Mouse (Mus musculus) CH12.LX (cell line): ENCODE results near the gene Nubpl. TPM values are rescaled to one million over a fixed set of nuclear protein-coding genes. Genes with fewer than 3 reads are reported as not detected.

Experiments
- DNase-seq: peaks from one replicate; pipeline ENCODE4 v3.0.0-alpha.2; 2013; ENCODE audit errors: extremely low read depth
- H3K27ac ChIP-seq: 2 replicates; pipeline ENCODE4 v1.5.1; 2012; ENCODE audit warnings: low read depth, mild to moderate bottlenecking, control low read depth, moderate library complexity; ENCODE audit not compliant: insufficient read depth
- H3K27me3 ChIP-seq: replicated peaks from 2 replicates; pipeline ENCODE3; 2012; ENCODE audit warnings: inconsistent platforms
- H3K36me3 ChIP-seq, 2 experiments: replicated peaks in 1 of 2; 2 replicates each; pipeline versions ENCODE3 to v1.6.1; 2012; ENCODE audit warnings: inconsistent platforms in 1 of 2, low read length in 1 of 2, mild to moderate bottlenecking in 1 of 2, mixed read lengths in 1 of 2, moderate library complexity in 1 of 2; ENCODE audit not compliant: control insufficient read depth in 1 of 2, insufficient read depth in 1 of 2
- H3K4me1 ChIP-seq, 2 experiments: 2 replicates each; pipeline ENCODE4 v1.6.1; 2012; ENCODE audit warnings: inconsistent platforms in 1 of 2, moderate library complexity in 1 of 2; ENCODE audit not compliant: insufficient read depth in 2 of 2, control insufficient read depth in 1 of 2
- H3K4me2 ChIP-seq: 2 replicates; pipeline ENCODE4 v1.6.1; 2012; ENCODE audit warnings: low read depth, mild to moderate bottlenecking, control low read depth; ENCODE audit not compliant: poor library complexity, insufficient read depth, severe bottlenecking
- H3K4me3 ChIP-seq, 3 experiments: fragments of 150-350 bp in 1 of 3; sonication (generic) in 1 of 3; replicated peaks in 1 of 3; 2 replicates each; pipeline versions ENCODE3 to v1.5.1; 2011 to 2012; ENCODE audit warnings: low read depth in 2 of 3, low read length in 2 of 3, mild to moderate bottlenecking in 2 of 3, moderate library complexity in 2 of 3, control low read depth in 1 of 3, improper control_type of control experiment in 1 of 3, inconsistent platforms in 1 of 3, mixed read lengths in 1 of 3; ENCODE audit not compliant: poor library complexity in 1 of 3
- H3K79me2 ChIP-seq: replicated peaks from 2 replicates; pipeline ENCODE4 v1.6.1; 2012; ENCODE audit warnings: mild to moderate bottlenecking, moderate library complexity; ENCODE audit not compliant: control insufficient read depth, poor library complexity, insufficient read depth, severe bottlenecking; ENCODE audit errors: extremely low read depth
- H3K9ac ChIP-seq: 2 replicates; pipeline ENCODE4 v1.6.1; 2012; ENCODE audit warnings: low read depth, mild to moderate bottlenecking, control low read depth, moderate library complexity; ENCODE audit not compliant: insufficient read depth
- H3K9me3 ChIP-seq: replicated peaks from 2 replicates; pipeline ENCODE3; 2012; ENCODE audit warnings: low read length, inconsistent platforms, mixed read lengths
- CHD1 ChIP-seq: IDR thresholded peaks from 2 replicates; pipeline ENCODE4 v1.6.1; 2012; ENCODE audit warnings: low read depth, low read length, improper control_type of control experiment, inconsistent platforms
- CTCF ChIP-seq, 2 experiments: IDR thresholded peaks in 1 of 2; conservative IDR thresholded peaks in 1 of 2; 2 replicates each; pipeline ENCODE4 v1.5.1; 2011 to 2012; ENCODE audit warnings: low read depth in 2 of 2, low read length in 2 of 2, improper control_type of control experiment in 1 of 2, inconsistent platforms in 1 of 2, mild to moderate bottlenecking in 1 of 2, moderate library complexity in 1 of 2
- E2F4 ChIP-seq: IDR thresholded peaks from 2 replicates; pipeline ENCODE4 v1.6.1; 2011; ENCODE audit warnings: low read depth, low read length, improper control_type of control experiment; ENCODE audit not compliant: insufficient replicate concordance
- ELF1 ChIP-seq: IDR thresholded peaks from 2 replicates; pipeline ENCODE4 v1.6.1; 2014; ENCODE audit warnings: low read depth, mild to moderate bottlenecking, inconsistent platforms, low read length, improper control_type of control experiment
- ETS1 ChIP-seq: conservative IDR thresholded peaks from 2 replicates; pipeline ENCODE4 v1.6.1; 2012; ENCODE audit warnings: low read depth, mild to moderate bottlenecking, inconsistent platforms, low read length, improper control_type of control experiment, moderate library complexity
- HCFC1 ChIP-seq: IDR thresholded peaks from 2 replicates; pipeline ENCODE4 v1.6.1; 2012; ENCODE audit warnings: low read depth, mild to moderate bottlenecking, inconsistent platforms, low read length, improper control_type of control experiment
- JUND ChIP-seq: conservative IDR thresholded peaks from 2 replicates; pipeline ENCODE4 v1.6.1; 2011; ENCODE audit warnings: low read depth, low read length, improper control_type of control experiment
- KAT2A ChIP-seq: IDR thresholded peaks from 2 replicates; pipeline ENCODE4 v1.6.1; 2012; ENCODE audit warnings: low read length, improper control_type of control experiment, inconsistent platforms; ENCODE audit not compliant: insufficient replicate concordance
- MEF2A ChIP-seq: IDR thresholded peaks from 2 replicates; pipeline ENCODE4 v1.6.1; 2014; ENCODE audit warnings: low read depth, mild to moderate bottlenecking, inconsistent platforms, low read length, improper control_type of control experiment, borderline replicate concordance
- MYC ChIP-seq: IDR thresholded peaks from 2 replicates; pipeline ENCODE4 v1.6.1; 2011; ENCODE audit warnings: low read depth, mild to moderate bottlenecking, improper control_type of control experiment, low read length
- PAX5 ChIP-seq: IDR thresholded peaks from 2 replicates; pipeline ENCODE4 v1.6.1; 2012; ENCODE audit warnings: low read length, inconsistent platforms, mixed read lengths
- POLR2AphosphoS2 ChIP-seq: IDR thresholded peaks from 2 replicates; pipeline ENCODE4 v1.6.1; 2011; ENCODE audit warnings: low read depth, low read length, improper control_type of control experiment
- SMC3 ChIP-seq: IDR thresholded peaks from 2 replicates; pipeline ENCODE4 v1.6.1; 2011; ENCODE audit warnings: low read depth, low read length, improper control_type of control experiment
- TBP ChIP-seq: conservative IDR thresholded peaks from 2 replicates; pipeline ENCODE4 v1.6.1; 2011; ENCODE audit warnings: low read depth, low read length, improper control_type of control experiment
- USF2 ChIP-seq: conservative IDR thresholded peaks from 2 replicates; pipeline ENCODE4 v1.6.1; 2011; ENCODE audit warnings: low read depth, low read length, improper control_type of control experiment
- ZC3H11A ChIP-seq: IDR thresholded peaks from 2 replicates; pipeline ENCODE4 v1.6.1; 2012; ENCODE audit warnings: low read depth, mild to moderate bottlenecking, inconsistent platforms, low read length, improper control_type of control experiment
- ZKSCAN1 ChIP-seq: IDR thresholded peaks from 2 replicates; pipeline ENCODE4 v1.6.1; 2012; ENCODE audit warnings: low read depth, inconsistent platforms, low read length, improper control_type of control experiment, borderline replicate concordance
- ZNF384 ChIP-seq: IDR thresholded peaks from 2 replicates; pipeline ENCODE4 v1.6.1; 2012; ENCODE audit warnings: low read depth, low read length, improper control_type of control experiment, inconsistent platforms
- dilution Hi-C: fragments of 300-500 bp; cut with MboI; formaldehyde crosslinking; loops from 2 replicates; pipeline ENCODE4 v1.14.3; 2020; ENCODE audit warnings: low sequenced_read_pairs; ENCODE audit not compliant: extremely low pct_unique_long_range_greater_than_20kb, extremely low pct_ligation_motif_present
- in situ Hi-C: fragments of 300-500 bp; cut with MboI; formaldehyde crosslinking; loops from 3 replicates; pipeline ENCODE4 v1.14.3; 2019; ENCODE audit warnings: low sequenced_read_pairs, low pct_ligation_motif_present, low pct_unique_long_range_greater_than_20kb, mixed read lengths
- polyA plus RNA-seq: library from polyadenylated mRNA; unstranded; fragments of >175 nt; gene quantifications from 2 replicates; pipeline ENCODE4 v1.2.1, GENCODE M21; 2012; ENCODE audit warnings: low read depth; ENCODE audit not compliant: insufficient read length
- total RNA-seq, 2 experiments: library from RNA; depleted of rRNA; stranded (reverse); fragments of 300-350 nt in 1 of 2; fragments of >200 nt in 1 of 2; gene quantifications; 2 replicates each; pipeline ENCODE4 v1.2.3; 2012 to 2014

Gene Nubpl
- total and polyA plus RNA-seq, 3 experiments, result 9.5 to 11.8 (median 11.1) TPM

GRCm38 (mm10) chr12:52288941-52289567 lies 191.5 kb downstream of the Nubpl start:
- Histone ChIP-seq H3K4me3 (no peak overlapping the region), H3K9me3 (no peaks in the 10 kb centered on the region), H3K36me3 (peaks cover 0 to 8% of the 10 kb centered on the region in 2 experiments), H3K79me2 (no peaks in the 10 kb centered on the region), H3K27me3 (no peaks in the 10 kb centered on the region), H3K9ac (no peak overlapping the region), H3K4me1 (no peaks in the 10 kb centered on the region), H3K27ac (no peak overlapping the region), H3K4me2 (no peak overlapping the region)
- DNase-seq, result no peak
- TF ChIP-seq MYC, result no peak
- no peak for TF ChIP-seq CTCF (conservative IDR thresholded peaks at IDR 0.05 in 1 of 2, IDR thresholded peaks at IDR 0.05 in 1 of 2; ENCODE audit: low read depth in 2 of 2, low read length in 2 of 2)
- no peak for TF ChIP-seq ETS1
- TF ChIP-seq PAX5, result no peak
- TF ChIP-seq JUND, result no peak
- no peak for TF ChIP-seq ZNF384
- dilution Hi-C loops (no loop called here), in situ Hi-C loops (no loop called here)

GRCm38 (mm10) chr12:52289594-52289993 lies 192.1 kb downstream of the Nubpl start:
- H3K9me3 ChIP-seq, result no peaks in the 10 kb centered on the region
- H3K27me3 ChIP-seq, result no peaks in the 10 kb centered on the region
- H3K27ac ChIP-seq, result no peak overlapping the region
- H3K79me2 ChIP-seq, result no peaks in the 10 kb centered on the region
- no peak overlapping the region for H3K4me2 ChIP-seq
- peaks cover 0 to 8% of the 10 kb centered on the region in 2 experiments for H3K36me3 ChIP-seq
- no peak for TF ChIP-seq ZNF384
- TF ChIP-seq ELF1, result no peak
- no peak for TF ChIP-seq KAT2A
- no peaks in the 10 kb centered on the region for H3K4me1 ChIP-seq
- DNase-seq, result no peak
- dilution Hi-C loops, result no loop called here
- H3K4me3 ChIP-seq, result no peak overlapping the region
- no peak overlapping the region for H3K9ac ChIP-seq
- in situ Hi-C loops, result no loop called here

GRCm38 (mm10) chr12:52293931-52294330 lies 196.4 kb downstream of the Nubpl start:
- DNase-seq, result no peak
- Histone ChIP-seq H3K4me2 (no peak overlapping the region), H3K9me3 (no peaks in the 10 kb centered on the region), H3K36me3 (peaks cover 0 to 1% of the 10 kb centered on the region in 2 experiments), H3K4me3 (no peak overlapping the region), H3K79me2 (no peaks in the 10 kb centered on the region), H3K27ac (no peak overlapping the region), H3K4me1 (peaks cover 4 to 12% of the 10 kb centered on the region in 2 experiments), H3K9ac (no peak overlapping the region), H3K27me3 (no peaks in the 10 kb centered on the region)
- in situ Hi-C loops (no loop called here), dilution Hi-C loops (no loop called here)
- TF ChIP-seq ZKSCAN1, result no peak
- no peak for TF ChIP-seq ZNF384
- no peak for TF ChIP-seq ELF1
- no peak for TF ChIP-seq E2F4
- TF ChIP-seq ZC3H11A, result no peak
- TF ChIP-seq USF2, result no peak
- TF ChIP-seq CHD1, result no peak
- TF ChIP-seq POLR2AphosphoS2, result no peak
- no peak for TF ChIP-seq PAX5
- TF ChIP-seq HCFC1, result no peak
- TF ChIP-seq MEF2A, result no peak
- no peak for TF ChIP-seq SMC3
- TF ChIP-seq TBP, result no peak
